Mouse (Mus musculus): ENCODE measurements around the gene Whrn.

GRCm38 (mm10) chr4:63391322-63391721, 104.5 kb downstream of the Whrn start:
- no peak for TF ChIP-seq CTCF (IDR thresholded peaks at IDR 0.05; ENCODE audit: low read depth)
- no peak for TF ChIP-seq EP300 (IDR thresholded peaks at IDR 0.05; ENCODE audit: low read depth)
